Mouse (Mus musculus) forebrain, embryonic 15.5 days (tissue): ENCODE data around the gene Katnal1. TPM values are rescaled to one million over a fixed set of nuclear protein-coding genes. Genes with fewer than 3 reads are reported as not detected.
A peak's percentile ranks its signal among the peaks of the same experiment; 100 is the strongest.

Source experiments
- ATAC-seq: fragments of 200-750 bp; cut with Nextera tagmentation; replicated peaks from 2 replicates; pipeline ENCODE4 v1.8.0; 2017; ENCODE audit warnings: mild to moderate bottlenecking, moderate TSS enrichment, moderate library complexity
- H3K27ac ChIP-seq: fragments of 300-500 bp; sonication (generic); replicated peaks from 2 replicates; pipeline ENCODE4 v1.5.1; 2015; ENCODE audit warnings: mild to moderate bottlenecking, inconsistent platforms
- H3K27me3 ChIP-seq: fragments of 300-500 bp; sonication (generic); 2 replicates; pipeline ENCODE4 v1.6.1; 2015; ENCODE audit warnings: inconsistent platforms
- H3K36me3 ChIP-seq: fragments of 300-500 bp; sonication (generic); 2 replicates; pipeline ENCODE4 v1.6.1; 2015; ENCODE audit warnings: mild to moderate bottlenecking, inconsistent platforms
- H3K4me1 ChIP-seq: fragments of 300-500 bp; sonication (generic); 2 replicates; pipeline ENCODE4 v1.6.1; 2015; ENCODE audit warnings: inconsistent platforms
- H3K4me2 ChIP-seq: fragments of 300-500 bp; sonication (generic); replicated peaks from 2 replicates; pipeline ENCODE4 v1.6.1; 2015; ENCODE audit warnings: mild to moderate bottlenecking, inconsistent platforms
- H3K4me3 ChIP-seq: fragments of 300-500 bp; sonication (generic); 2 replicates; pipeline ENCODE4 v1.5.1; 2015; ENCODE audit warnings: mild to moderate bottlenecking, inconsistent platforms
- H3K9ac ChIP-seq: fragments of 300-500 bp; sonication (generic); replicated peaks from 2 replicates; pipeline ENCODE4 v1.6.1; 2015; ENCODE audit warnings: mild to moderate bottlenecking, inconsistent platforms
- H3K9me3 ChIP-seq: fragments of 300-500 bp; sonication (generic); 2 replicates; pipeline ENCODE4 v1.6.1; 2016; ENCODE audit warnings: inconsistent platforms
- WGBS: fragments of 180-500 bp; shearing (Covaris S2); methylation state at CpG from one replicate; pipeline ENCODE4 v1.1.7; 2015; ENCODE audit warnings: mixed read lengths; 5-methylcytosine and 5-hydroxymethylcytosine counted together
- polyA plus RNA-seq: library from polyadenylated mRNA; unstranded; fragments of >200 nt; fragmentation: Nextera tagmentation; extraction: Ambion mirVana; gene quantifications from 2 replicates; pipeline ENCODE4 v1.2.1, GENCODE M21; 2015

The Katnal1 gene
- polyA plus RNA-seq, 1 experiment from 2014 or later: 36.3 TPM

DNA sequence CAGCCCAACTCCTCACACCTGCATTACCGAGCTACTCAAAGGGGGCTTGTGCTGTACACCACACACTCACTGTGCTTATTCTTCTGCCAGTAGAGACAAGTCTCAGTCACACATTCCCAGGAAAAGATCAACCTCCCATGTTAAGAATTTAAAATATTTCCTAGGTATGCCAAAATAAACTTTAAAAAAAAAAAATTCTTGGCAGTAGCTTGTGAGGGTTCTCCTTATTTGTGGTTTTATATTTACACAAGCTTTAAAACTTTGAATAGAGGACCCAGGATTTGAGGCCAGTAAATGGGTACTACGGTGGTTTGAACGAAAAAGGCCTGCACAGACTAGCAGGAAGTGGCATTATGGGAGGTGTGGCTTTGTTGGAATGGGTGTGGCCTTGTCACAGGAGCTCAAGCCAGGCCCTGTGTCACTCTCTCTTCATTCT, 7.4 kb upstream of the Katnal1 start:
- no peak overlapping the region for H3K4me3 ChIP-seq
- no peak overlapping the region for H3K9ac ChIP-seq
- H3K27me3 ChIP-seq: no peaks in the 10 kb centered on the region
- WGBS: 90% methylated on average over 3 of the region's 3 CpGs
- no peaks in the 10 kb centered on the region for H3K36me3 ChIP-seq
- no peak overlapping the region for H3K4me2 ChIP-seq
- no peaks in the 10 kb centered on the region for H3K9me3 ChIP-seq
- no peaks in the 10 kb centered on the region for H3K4me1 ChIP-seq
- ATAC-seq: no peak
- H3K27ac ChIP-seq: no peak overlapping the region

- H3K27ac ChIP-seq: no peak overlapping the region
- no peak for ATAC-seq
- no peak overlapping the region for H3K4me2 ChIP-seq
- WGBS: 84% methylated on average over 6 of the region's 6 CpGs
- no peaks in the 10 kb centered on the region for H3K36me3 ChIP-seq
- no peaks in the 10 kb centered on the region for H3K9me3 ChIP-seq
- no peak overlapping the region for H3K9ac ChIP-seq
- no peaks in the 10 kb centered on the region for H3K4me1 ChIP-seq
- H3K27me3 ChIP-seq: no peaks in the 10 kb centered on the region
- H3K4me3 ChIP-seq: no peak overlapping the region
These were observed 6.8 kb upstream of the Katnal1 start for GRCm38 (mm10) chr5:148935871-148936270.

DNA sequence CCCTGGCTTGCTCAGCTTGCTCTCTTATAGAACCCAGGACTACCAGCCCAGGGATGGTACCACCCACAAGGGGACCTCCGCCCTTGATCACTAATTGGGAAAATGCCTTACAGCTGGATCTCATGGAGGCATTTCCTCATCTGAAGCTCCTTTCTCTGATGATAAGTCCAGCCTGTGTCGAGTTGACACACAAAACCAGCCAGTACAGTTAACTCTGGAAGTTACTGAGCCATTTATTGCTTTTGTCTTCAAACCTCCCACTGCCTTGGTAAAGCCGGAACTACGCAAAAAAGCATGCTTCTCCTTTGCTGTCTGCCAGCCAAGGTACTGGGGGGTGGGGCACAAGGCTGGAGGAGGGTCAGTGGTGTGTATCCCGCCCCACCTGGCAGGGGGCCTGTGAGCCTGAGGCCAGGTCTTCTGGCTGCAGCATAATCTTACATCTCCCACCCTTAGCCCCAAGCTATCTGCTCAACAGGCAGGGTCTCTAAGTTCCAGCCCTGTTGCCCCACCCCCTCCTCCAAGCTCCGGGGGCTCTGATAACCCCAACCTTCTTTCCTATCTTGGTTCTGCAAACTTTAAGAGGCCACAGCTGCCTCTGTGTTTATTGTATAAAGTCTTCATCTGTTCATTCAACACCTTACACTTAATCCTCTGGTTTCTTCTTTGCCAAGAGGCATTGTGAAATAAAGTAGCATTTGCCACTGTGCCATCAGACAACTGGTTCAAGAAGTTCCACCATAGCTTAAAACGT, 6.1 kb upstream of the Katnal1 start:
- no peaks in the 10 kb centered on the region for H3K9me3 ChIP-seq
- H3K4me2 ChIP-seq: no peak overlapping the region
- H3K4me3 ChIP-seq: no peak overlapping the region
- no peaks in the 10 kb centered on the region for H3K27me3 ChIP-seq
- ATAC-seq: no peak
- no peaks in the 10 kb centered on the region for H3K36me3 ChIP-seq
- WGBS: 46% methylated on average over 7 of the region's 7 CpGs
- H3K27ac ChIP-seq: no peak overlapping the region
- H3K9ac ChIP-seq: no peak overlapping the region
- no peaks in the 10 kb centered on the region for H3K4me1 ChIP-seq

GRCm38 (mm10) chr5:148934457-148934856, 5.3 kb upstream of the Katnal1 start:
- no peak overlapping the region for H3K27ac ChIP-seq
- H3K9ac ChIP-seq: no peak overlapping the region
- no peaks in the 10 kb centered on the region for H3K4me1 ChIP-seq
- no peaks in the 10 kb centered on the region for H3K27me3 ChIP-seq
- 44% methylated on average over 6 of the region's 6 CpGs for WGBS
- H3K4me3 ChIP-seq: no peak overlapping the region
- ATAC-seq: no peak
- H3K4me2 ChIP-seq: no peak overlapping the region
- no peaks in the 10 kb centered on the region for H3K9me3 ChIP-seq
- no peaks in the 10 kb centered on the region for H3K36me3 ChIP-seq

DNA sequence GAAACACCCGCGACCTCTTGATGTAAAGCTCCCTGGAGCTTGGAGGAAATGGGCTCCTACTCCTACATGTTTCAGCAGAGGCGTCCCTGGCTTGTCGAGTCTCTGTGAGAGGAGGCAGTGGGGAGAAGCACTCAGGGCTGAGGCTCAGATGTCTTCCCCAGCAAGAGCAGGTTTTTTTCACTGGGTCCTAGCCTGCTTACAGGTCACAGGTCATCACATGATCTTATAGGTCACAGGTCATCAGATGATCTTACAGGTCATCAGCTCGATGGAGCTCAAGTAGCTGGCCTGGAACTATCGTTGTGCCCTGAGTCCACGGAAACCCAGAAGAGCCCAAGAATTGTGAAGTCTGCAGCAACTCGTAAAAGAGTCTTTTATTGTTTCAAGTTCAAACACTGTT, 4.6 kb upstream of the Katnal1 start:
- Histone ChIP-seq H3K36me3 (no peaks in the 10 kb centered on the region), H3K4me3 (no peak overlapping the region), H3K27me3 (no peaks in the 10 kb centered on the region), H3K27ac (no peak overlapping the region), H3K9ac (no peak overlapping the region), H3K9me3 (no peaks in the 10 kb centered on the region), H3K4me2 (no peak overlapping the region), H3K4me1 (peaks cover 4% of the 10 kb centered on the region)
- ATAC-seq: no peak
- 83% methylated on average over 8 of the region's 8 CpGs for WGBS

- no peak for ATAC-seq
- no peak overlapping the region for H3K4me2 ChIP-seq
- no peaks in the 10 kb centered on the region for H3K36me3 ChIP-seq
- peaks cover 17% of the 10 kb centered on the region for H3K4me1 ChIP-seq
- H3K4me3 ChIP-seq: no peak overlapping the region
- no peaks in the 10 kb centered on the region for H3K27me3 ChIP-seq
- H3K9ac ChIP-seq: no peak overlapping the region
- H3K27ac ChIP-seq: no peak overlapping the region
- H3K9me3 ChIP-seq: no peaks in the 10 kb centered on the region
- 100% methylated on average over 1 of the region's 1 CpGs for WGBS
These were observed 2.2 kb upstream of the Katnal1 start for GRCm38 (mm10) chr5:148931301-148931700.

DNA sequence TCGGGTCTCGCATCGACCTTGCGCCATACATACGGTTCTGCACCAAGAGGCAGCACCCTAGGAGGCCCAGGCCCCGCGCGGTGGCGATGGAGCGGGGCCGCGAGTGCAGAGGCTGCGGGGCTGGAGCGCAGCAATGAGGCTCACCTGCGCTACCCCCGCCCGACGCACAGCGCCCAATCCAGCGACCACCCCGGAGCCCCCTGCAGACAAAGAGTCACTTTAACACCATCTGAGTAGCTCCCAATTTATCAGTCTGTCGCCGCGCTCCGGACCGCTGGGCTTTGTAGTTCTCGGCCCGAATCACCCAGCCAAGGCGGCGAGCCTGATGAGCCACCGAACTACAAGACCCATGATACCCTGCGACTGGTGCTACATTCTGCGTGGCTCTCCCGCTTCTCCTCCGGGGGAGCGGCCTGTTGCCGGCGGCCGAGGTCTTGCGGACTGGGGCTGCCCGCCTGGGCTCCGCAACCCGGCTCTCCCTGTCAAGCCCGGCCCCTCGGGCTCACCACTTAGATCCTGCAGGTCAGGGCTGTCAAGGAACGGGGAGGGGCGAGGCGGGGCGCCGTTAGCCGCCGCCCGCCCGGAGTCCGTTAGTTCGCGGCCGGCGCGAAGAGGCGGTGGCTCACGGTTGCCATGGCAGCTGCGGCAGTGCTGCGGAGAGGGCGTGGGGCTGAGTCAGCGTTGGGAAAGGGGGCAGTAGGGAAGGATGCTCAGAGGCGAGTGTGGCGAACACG, 571 bp downstream of the Katnal1 start:
- Histone ChIP-seq H3K27me3 (no peaks in the 10 kb centered on the region), H3K4me2 (peak overlapping the region; percentile 67), H3K36me3 (no peaks in the 10 kb centered on the region), H3K4me1 (peaks cover 17% of the 10 kb centered on the region), H3K27ac (peak overlapping the region; percentile 98), H3K9me3 (no peaks in the 10 kb centered on the region), H3K4me3 (peak overlapping the region; percentile 86), H3K9ac (peak overlapping the region; percentile 92)
- ATAC-seq: peak; percentile 99
- WGBS: under 1% methylated on average over 67 of the region's 69 CpGs

DNA sequence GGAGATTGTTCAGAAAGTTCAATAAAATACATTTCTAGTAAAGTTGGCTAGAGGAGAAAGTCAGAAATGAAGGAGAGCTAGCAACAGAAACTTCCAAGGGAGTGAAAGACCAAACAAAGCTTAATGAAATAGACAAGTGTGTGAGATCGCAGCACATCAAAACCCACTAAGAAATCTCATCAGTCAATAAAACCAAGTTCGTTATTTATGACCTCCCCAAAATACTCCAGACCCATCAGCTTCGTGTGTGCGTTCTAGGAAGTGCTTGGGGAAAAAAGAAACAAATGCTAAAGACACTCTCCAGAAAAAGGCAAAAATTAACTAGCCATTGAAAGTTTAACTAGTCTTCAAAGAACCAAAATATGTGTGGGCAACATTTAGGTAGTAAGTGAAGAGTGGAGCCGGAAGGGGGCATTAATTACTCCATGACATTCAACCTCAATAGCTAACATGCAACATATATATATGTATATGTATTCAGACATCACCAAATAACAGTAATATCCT, 1.4 kb downstream of the Katnal1 start:
- Histone ChIP-seq H3K27ac (peak overlapping the region; percentile 98), H3K4me1 (peaks cover 17% of the 10 kb centered on the region), H3K9me3 (no peaks in the 10 kb centered on the region), H3K4me3 (peak overlapping the region; percentile 86), H3K27me3 (no peaks in the 10 kb centered on the region), H3K4me2 (peak overlapping the region; percentile 44), H3K9ac (peak overlapping the region; percentile 92), H3K36me3 (no peaks in the 10 kb centered on the region)
- WGBS: 31% methylated on average over 5 of the region's 5 CpGs
- no peak for ATAC-seq

- H3K4me1 ChIP-seq: peaks cover 17% of the 10 kb centered on the region
- ATAC-seq: no peak
- H3K27me3 ChIP-seq: no peaks in the 10 kb centered on the region
- H3K4me3 ChIP-seq: no peak overlapping the region
- H3K4me2 ChIP-seq: no peak overlapping the region
- H3K9me3 ChIP-seq: no peaks in the 10 kb centered on the region
- 91% methylated on average over 12 of the region's 12 CpGs for WGBS
- no peak overlapping the region for H3K9ac ChIP-seq
- H3K27ac ChIP-seq: no peak overlapping the region
- peaks cover 8% of the 10 kb centered on the region for H3K36me3 ChIP-seq
These were observed 4.5 kb downstream of the Katnal1 start for GRCm38 (mm10) chr5:148924586-148924985.

- ATAC-seq: no peak
- WGBS: 89% methylated on average over 9 of the region's 9 CpGs
- Histone ChIP-seq H3K36me3 (peaks cover 14% of the 10 kb centered on the region), H3K4me2 (no peak overlapping the region), H3K9ac (no peak overlapping the region), H3K4me1 (peaks cover 13% of the 10 kb centered on the region), H3K4me3 (no peak overlapping the region), H3K27ac (no peak overlapping the region), H3K9me3 (no peaks in the 10 kb centered on the region), H3K27me3 (no peaks in the 10 kb centered on the region)
These were observed 5.1 kb downstream of the Katnal1 start for GRCm38 (mm10) chr5:148924051-148924450.

DNA sequence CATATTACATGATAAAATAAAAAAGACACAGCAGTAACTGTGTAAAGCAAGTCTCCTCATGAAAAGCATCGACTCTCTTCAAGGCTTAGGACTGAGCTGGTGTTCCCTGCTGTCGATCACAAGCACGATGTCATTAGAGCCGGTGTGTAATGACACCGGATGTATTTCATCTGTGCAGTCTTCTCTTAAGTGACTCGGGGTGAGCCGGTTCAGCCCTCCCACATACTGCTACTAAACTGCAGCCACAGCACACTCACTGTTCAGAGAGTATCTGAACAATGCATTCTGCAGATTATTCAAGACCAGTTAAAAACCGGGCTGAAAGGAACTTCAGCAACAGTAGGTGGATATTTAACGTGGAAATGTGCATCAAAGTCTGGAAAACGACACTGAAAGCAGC, 5.7 kb downstream of the Katnal1 start:
- H3K27me3 ChIP-seq: no peaks in the 10 kb centered on the region
- H3K4me1 ChIP-seq: peaks cover 12% of the 10 kb centered on the region
- ATAC-seq: no peak
- no peaks in the 10 kb centered on the region for H3K9me3 ChIP-seq
- H3K27ac ChIP-seq: no peak overlapping the region
- no peak overlapping the region for H3K9ac ChIP-seq
- H3K4me2 ChIP-seq: no peak overlapping the region
- no peak overlapping the region for H3K4me3 ChIP-seq
- H3K36me3 ChIP-seq: peaks cover 20% of the 10 kb centered on the region
- 76% methylated on average over 10 of the region's 10 CpGs for WGBS

GRCm38 (mm10) chr5:148922773-148923172, 6.3 kb downstream of the Katnal1 start:
- Histone ChIP-seq H3K4me1 (peaks cover 11% of the 10 kb centered on the region), H3K4me3 (no peak overlapping the region), H3K36me3 (peaks cover 26% of the 10 kb centered on the region), H3K9me3 (no peaks in the 10 kb centered on the region), H3K4me2 (no peak overlapping the region), H3K27me3 (no peaks in the 10 kb centered on the region), H3K9ac (no peak overlapping the region), H3K27ac (no peak overlapping the region)
- 87% methylated on average over 5 of the region's 5 CpGs for WGBS
- ATAC-seq: no peak
